Mouse (Mus musculus) heart, adult 2 months (tissue): Measurements from ENCODE around the gene Klhl20. TPM values are rescaled to one million over a fixed set of nuclear protein-coding genes. Genes with fewer than 3 reads are reported as not detected.

Experiments used
- DNase-seq, 2 experiments: peaks; one replicate each; pipeline ENCODE4 v3.0.0; 2021
- H3K27ac ChIP-seq: fragments of 200-600 bp; 2 replicates; pipeline ENCODE4 v1.8.1; 2022
- H3K27me3 ChIP-seq: fragments of 200-500 bp; 2 replicates; pipeline ENCODE4 v1.6.1; 2012; ENCODE audit warnings: mild to moderate bottlenecking, low read length, inconsistent platforms, mixed read lengths; ENCODE audit not compliant: control insufficient read depth, insufficient read depth
- H3K36me3 ChIP-seq: fragments of 200-500 bp; 2 replicates; pipeline ENCODE4 v1.6.1; 2012; ENCODE audit warnings: low read length, inconsistent platforms; ENCODE audit not compliant: control insufficient read depth, insufficient read depth
- H3K4me1 ChIP-seq: fragments of 200-500 bp; 2 replicates; pipeline ENCODE4 v1.6.1; 2011; ENCODE audit warnings: low read length; ENCODE audit not compliant: control insufficient read depth, insufficient read depth
- H3K4me3 ChIP-seq: fragments of 200-600 bp; 2 replicates; pipeline ENCODE4 v1.8.1; 2022
- H3K79me2 ChIP-seq: fragments of 200-500 bp; replicated peaks from 2 replicates; pipeline ENCODE4 v1.6.1; 2012; ENCODE audit warnings: mild to moderate bottlenecking, inconsistent platforms, low read length, moderate library complexity, mixed read lengths; ENCODE audit not compliant: control insufficient read depth, insufficient read depth
- H3K9ac ChIP-seq: fragments of 200-500 bp; 2 replicates; pipeline ENCODE4 v1.6.1; 2012; ENCODE audit warnings: low read depth, mild to moderate bottlenecking, control low read depth, inconsistent platforms, low read length, mixed read lengths
- CTCF ChIP-seq: fragments of 200-600 bp; IDR thresholded peaks from 2 replicates; pipeline ENCODE4 v1.8.1; 2022; ENCODE audit warnings: antibody characterized with exemption, mild to moderate bottlenecking, moderate library complexity
- EP300 ChIP-seq: fragments of 200-500 bp; IDR thresholded peaks from 2 replicates; pipeline ENCODE4 v1.6.1; 2011; ENCODE audit warnings: low read depth, low read length, control low read depth; ENCODE audit not compliant: insufficient read depth
- POLR2A ChIP-seq: fragments of 200-500 bp; IDR thresholded peaks from 2 replicates; pipeline ENCODE4 v1.6.1; 2011; ENCODE audit warnings: mild to moderate bottlenecking, low read depth, low read length, control low read depth; ENCODE audit not compliant: insufficient read depth
- WGBS: fragments of 180-500 bp; shearing (Covaris S2); methylation state at CpG from one replicate; pipeline ENCODE4 v1.1.7; 2018; 5-methylcytosine and 5-hydroxymethylcytosine counted together
- intact Hi-C: fragments of 180-260 bp; cut with DNase I; formaldehyde crosslinking; loops from one replicate; pipeline ENCODE4 v1.15.1; 2025
- polyA plus RNA-seq: library from polyadenylated mRNA; depleted of rRNA; stranded (reverse); fragments of >200 nt; gene quantifications from 2 replicates; pipeline ENCODE4 v1.2.3, GENCODE M21; 2012
- total RNA-seq, 2 experiments: library from RNA; stranded (reverse); gene quantifications; 2 replicates each; pipeline ENCODE4 v1.2.3; 2021

The Klhl20 gene
- total and polyA plus RNA-seq, 3 experiments: 7.3 to 10.6 (median 10.0) TPM

- Histone ChIP-seq H3K27me3 (peaks cover 3% of the 10 kb centered on the region; the same call in 1 of the 2 replicates), H3K4me1 (no peaks in the 10 kb centered on the region; the same call in 1 of the 2 replicates), H3K4me3 (no peak overlapping the region), H3K27ac (no peak overlapping the region), H3K79me2 (no peaks in the 10 kb centered on the region), H3K36me3 (no peaks in the 10 kb centered on the region), H3K9ac (no peak overlapping the region)
- 79% methylated on average over 9 of the region's 9 CpGs for WGBS
- intact Hi-C loops: no loop called here
- TF ChIP-seq CTCF: no peak
- no peak for TF ChIP-seq EP300
- no peak for TF ChIP-seq POLR2A
- no peak for DNase-seq
Observed at GRCm38 (mm10) chr1:161140026-161140762, 8.9 kb upstream of the Klhl20 start.

DNA sequence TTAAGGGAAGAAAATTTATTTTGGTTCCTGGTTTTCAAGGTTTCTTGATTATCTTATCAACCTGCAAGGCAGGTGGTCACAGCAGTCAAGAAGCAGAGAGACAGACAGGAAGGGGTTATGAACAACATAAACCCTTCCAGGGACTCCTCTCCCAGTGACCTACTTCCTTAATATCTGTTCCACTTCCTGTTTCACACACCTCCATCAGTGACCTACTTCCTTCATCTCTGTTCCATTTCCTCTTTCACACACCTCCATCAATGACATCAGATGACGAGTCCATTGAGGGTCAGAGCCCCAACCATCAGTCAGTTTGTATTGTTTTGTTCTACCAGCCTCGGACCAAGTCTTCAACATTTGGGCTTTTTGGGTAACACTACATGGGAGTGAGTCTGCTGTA is 8.2 kb upstream of the Klhl20 start:
- Histone ChIP-seq H3K79me2 (no peaks in the 10 kb centered on the region), H3K4me3 (no peak overlapping the region), H3K27ac (no peak overlapping the region), H3K36me3 (no peaks in the 10 kb centered on the region), H3K27me3 (peaks cover 3% of the 10 kb centered on the region; the same call in 1 of the 2 replicates), H3K4me1 (no peaks in the 10 kb centered on the region; the same call in 1 of the 2 replicates), H3K9ac (no peak overlapping the region)
- 67% methylated on average over 2 of the region's 2 CpGs for WGBS
- no peak for DNase-seq
- intact Hi-C loops: loop anchor here (10.0 kb wide), 1 partner anchor 925 kb away; the partner anchor contains the start of gene Cacybp
- TF ChIP-seq EP300 (no peak), CTCF (no peak), POLR2A (no peak)

GRCm38 (mm10) chr1:161126461-161126860 is 4.8 kb downstream of the Klhl20 start:
- peaks cover 2% of the 10 kb centered on the region for H3K4me1 ChIP-seq
- H3K79me2 ChIP-seq: peaks cover 6% of the 10 kb centered on the region; the same call in 1 of the 2 replicates
- H3K27me3 ChIP-seq: no peaks in the 10 kb centered on the region
- no peak overlapping the region for H3K9ac ChIP-seq
- WGBS: 90% methylated on average over 1 of the region's 1 CpGs
- no peak overlapping the region for H3K4me3 ChIP-seq
- DNase-seq: no peak
- TF ChIP-seq POLR2A (no peak), CTCF (no peak)
- peaks cover 6% of the 10 kb centered on the region; the same call in 1 of the 2 replicates for H3K36me3 ChIP-seq
- no peak overlapping the region for H3K27ac ChIP-seq
- intact Hi-C loops: no loop called here

- WGBS: 90% methylated on average over 10 of the region's 10 CpGs
- intact Hi-C loops: no loop called here
- Histone ChIP-seq H3K27ac (no peak overlapping the region), H3K4me3 (no peak overlapping the region), H3K79me2 (peaks cover 6% of the 10 kb centered on the region; the same call in 1 of the 2 replicates), H3K9ac (no peak overlapping the region), H3K27me3 (no peaks in the 10 kb centered on the region), H3K36me3 (no peaks in the 10 kb centered on the region; the same call in 1 of the 2 replicates), H3K4me1 (no peaks in the 10 kb centered on the region)
- TF ChIP-seq CTCF (no peak), POLR2A (no peak), EP300 (no peak)
- DNase-seq: no peak
Observed at GRCm38 (mm10) chr1:161122661-161123418, 8.5 kb downstream of the Klhl20 start.

GRCm38 (mm10) chr1:161114591-161114990 is 16.7 kb downstream of the Klhl20 start:
- no peaks in the 10 kb centered on the region for H3K27me3 ChIP-seq
- no peak overlapping the region for H3K27ac ChIP-seq
- H3K9ac ChIP-seq: no peak overlapping the region
- DNase-seq: no peak
- peaks cover 4% of the 10 kb centered on the region; the same call in 1 of the 2 replicates for H3K36me3 ChIP-seq
- intact Hi-C loops: no loop called here
- no peak for TF ChIP-seq EP300
- no peak for TF ChIP-seq CTCF
- TF ChIP-seq POLR2A: no peak
- peaks cover 2% of the 10 kb centered on the region; the same call in 1 of the 2 replicates for H3K4me1 ChIP-seq
- no peaks in the 10 kb centered on the region for H3K79me2 ChIP-seq
- H3K4me3 ChIP-seq: no peak overlapping the region
